ENCODE assay signal across 24 mouse cellular contexts in the genomic region with DNA sequence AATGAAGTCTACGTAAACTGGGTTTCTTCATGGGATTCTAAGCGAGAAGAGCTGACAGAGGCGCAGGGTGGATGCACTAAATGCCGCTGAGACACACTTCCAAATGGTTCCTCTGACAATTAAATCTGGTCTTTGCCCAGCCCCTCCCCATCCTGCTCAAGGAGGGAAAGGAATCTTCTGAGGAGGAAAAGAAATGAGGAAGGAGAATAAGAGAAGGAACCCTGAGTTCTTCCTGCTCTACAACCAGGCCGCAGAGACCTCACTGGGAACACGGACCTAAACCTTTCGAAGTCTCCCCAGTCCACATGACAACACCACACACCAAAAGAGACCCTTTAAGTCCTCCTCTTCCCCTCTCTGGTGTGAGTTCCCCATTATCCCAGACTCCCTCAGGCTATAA.
DNase-seq lines count a peak whose midpoint lies in the region; ATAC-seq and TF ChIP-seq lines count a peak whose summit lies in the region.
"Had no signal": no experiment of that assay in that cellular context is flagged by ENCODE, and none has a peak within 500 bp of the region (broad histone marks: within the 10 kb centered on the region; RNA-seq: fewer than 3 reads in every experiment).

No protein-coding gene starts in this region.

- no peak for TF ChIP-seq CTCF in testis, adult 2 months (IDR thresholded peaks at IDR 0.05; ENCODE audit: control insufficient read depth, insufficient read depth, insufficient replicate concordance, low read depth, low read length)
- no peak for TF ChIP-seq CTCF in left cerebral cortex, adult 2 months (IDR thresholded peaks at IDR 0.05)

- DNase-seq in heart, adult 11 months = peak; percentile 91
- DNase-seq in heart, postnatal 14 days = no peak
- no peak for DNase-seq in testis, postnatal 10 days (ENCODE audit: low spot score)
- DNase-seq in left cerebral cortex, adult 2 months (ENCODE audit: extremely low spot score in 1 of 2, low spot score in 2 of 2) = no peak
- DNase-seq in T-cell, adult 2 months (ENCODE audit: low spot score) = no peak
- DNase-seq: adrenal gland, postnatal 10 days; adrenal gland, postnatal 36 days; cerebellum, adult 11 months; cerebellum, adult 2 months; cerebellum, adult 9-11 months; cerebellum, postnatal 36 days; gastrocnemius, postnatal 25 days; heart, postnatal 36 days had no signal

- peak overlapping the region; percentile 67 for H3K4me3 ChIP-seq in testis, adult 2 months (ENCODE audit: control insufficient read depth, low read depth, low read length)
- no peak overlapping the region for H3K4me3 ChIP-seq in left cerebral cortex, adult 2 months
- H3K4me3 ChIP-seq: embryonic facial prominence, embryonic 12.5 days; embryonic facial prominence, embryonic 15.5 days; erythroblast, embryonic 14.5 days; forebrain, embryonic 12.5 days; forebrain, embryonic 15.5 days; hindbrain, embryonic 10.5 days; hindbrain, embryonic 13.5 days had no signal

- no peak overlapping the region for H3K27ac ChIP-seq in testis, adult 2 months (ENCODE audit: control insufficient read depth, insufficient read depth, low read depth, low read length)
- H3K27ac ChIP-seq in left cerebral cortex, adult 2 months = no peak overlapping the region
- H3K27ac ChIP-seq: embryonic facial prominence, embryonic 12.5 days; embryonic facial prominence, embryonic 15.5 days; forebrain, embryonic 12.5 days; forebrain, embryonic 15.5 days; hindbrain, embryonic 13.5 days had no signal

- no peaks in the 10 kb centered on the region for H3K36me3 ChIP-seq in testis, adult 2 months (ENCODE audit: control insufficient read depth, insufficient read depth, low read length)
- H3K36me3 ChIP-seq: embryonic facial prominence, embryonic 12.5 days; embryonic facial prominence, embryonic 15.5 days; forebrain, embryonic 12.5 days; forebrain, embryonic 15.5 days; hindbrain, embryonic 10.5 days; hindbrain, embryonic 13.5 days had no signal

- no peaks in the 10 kb centered on the region for H3K27me3 ChIP-seq in testis, adult 2 months (ENCODE audit: control insufficient read depth, insufficient read depth, low read length)
- H3K27me3 ChIP-seq: embryonic facial prominence, embryonic 12.5 days; embryonic facial prominence, embryonic 15.5 days; forebrain, embryonic 15.5 days; hindbrain, embryonic 13.5 days had no signal

- no peak for TF ChIP-seq POLR2A in testis, adult 2 months (IDR thresholded peaks at IDR 0.05; ENCODE audit: control insufficient read depth, low read depth, low read length)

- peak; percentile 14; the same call in 1 of the 2 replicates for ATAC-seq in megakaryocyte, adult 5-6 weeks (ENCODE audit: poor library complexity, severe bottlenecking)
- ATAC-seq in erythroblast, adult 5-6 weeks (replicated peaks; ENCODE audit: low FRiP score, poor library complexity, severe bottlenecking) = no peak
- ATAC-seq: forebrain, embryonic 15.5 days; hindbrain, embryonic 16.5 days had no signal

- H3K4me1 ChIP-seq in testis, adult 2 months (ENCODE audit: control insufficient read depth, insufficient read depth, low read length) = peaks cover 3% of the 10 kb centered on the region; the same call in 1 of the 2 replicates

- intact Hi-C loops in heart, postnatal 14 days (cut with DNase I) = no loop called here
- intact Hi-C loops in left cerebral cortex, adult 2 months (cut with DNase I) = loop anchor here (5.0 kb wide), 1 partner anchor 39 kb away; no protein-coding TSS in a partner anchor
